Mouse (Mus musculus) MEL (cell line): ENCODE data around the gene Nubp2. TPM values are rescaled to one million over a fixed set of nuclear protein-coding genes. Genes with fewer than 3 reads are reported as not detected.

Experiments used
- polyA plus RNA-seq, 2 experiments: library from polyadenylated mRNA; stranded (reverse) in 1 of 2; unstranded in 1 of 2; fragments of >175 nt in 1 of 2; fragments of >200 nt in 1 of 2; gene quantifications; 2 replicates each; pipeline versions ENCODE4 v1.2.1 to v1.2.4; 2012; ENCODE audit warnings: low replicate concordance in 2 of 2, low read depth in 1 of 2; ENCODE audit not compliant: insufficient read length in 2 of 2, insufficient read depth in 1 of 2, missing spikeins in 1 of 2
- total RNA-seq: library from RNA; depleted of rRNA; stranded (reverse); fragments of 300-350 nt; gene quantifications from 2 replicates; pipeline ENCODE4 v1.2.3, GENCODE M21; 2012; rRNA removed

Gene Nubp2
- total and polyA plus RNA-seq, 3 experiments: 141 to 191 TPM; not detected in 1

Other genes with a start within 250 kb of the Nubp2 start
- gene Slc9a3r2, start 236.0 kb downstream of the Nubp2 start, total RNA-seq: 0.75 and 0.96 TPM in 2 replicates
- 1 to 10 TPM in 1 of 2 experiments, not detected in 1; 3.5 TPM for gene Slc9a3r2, start 236.0 kb downstream of the Nubp2 start, polyA plus RNA-seq
- gene Npw, start 227.9 kb downstream of the Nubp2 start, total RNA-seq: not detected in 2 replicates
- gene Npw, start 227.9 kb downstream of the Nubp2 start, polyA plus RNA-seq: not detected
- 21.9 and 22.2 TPM in 2 replicates for gene Zfp598, start 216.7 kb downstream of the Nubp2 start, total RNA-seq
- 10 to 100 TPM; 59.0 to 80.4 TPM for gene Zfp598, start 216.7 kb downstream of the Nubp2 start, polyA plus RNA-seq
- gene Syngr3, start 196.4 kb downstream of the Nubp2 start, total RNA-seq: 0.15 TPM in 1 of 2 replicates, not detected in the other
- gene Syngr3, start 196.4 kb downstream of the Nubp2 start, polyA plus RNA-seq: under 1 TPM in 1 of 2 experiments, not detected in 1; 0.68 TPM
- 78.6 and 86.8 TPM in 2 replicates for gene Gfer, start 190.2 kb downstream of the Nubp2 start, total RNA-seq
- 10 to 100 TPM in 1 of 2 experiments, not detected in 1; 83.0 TPM for gene Gfer, start 190.2 kb downstream of the Nubp2 start, polyA plus RNA-seq
- 0.39 and 0.62 TPM in 2 replicates for gene Noxo1, start 190.1 kb downstream of the Nubp2 start, total RNA-seq
- gene Noxo1, start 190.1 kb downstream of the Nubp2 start, polyA plus RNA-seq: 1 to 10 TPM in 1 of 2 experiments, not detected in 1; 2.4 TPM
- gene Tbl3, start 178.7 kb downstream of the Nubp2 start, total RNA-seq: 102 and 103 TPM in 2 replicates
- 100 to 1,000 TPM in 1 of 2 experiments, not detected in 1; 111 TPM for gene Tbl3, start 178.7 kb downstream of the Nubp2 start, polyA plus RNA-seq
- gene Rnf151, start 168.3 kb downstream of the Nubp2 start, total RNA-seq: 0.23 and 0.26 TPM in 2 replicates
- under 1 TPM in 1 of 2 experiments, not detected in 1; 0.40 TPM for gene Rnf151, start 168.3 kb downstream of the Nubp2 start, polyA plus RNA-seq
- gene Rps2, start 168.2 kb downstream of the Nubp2 start, total RNA-seq: 3,755 and 4,516 TPM in 2 replicates
- 1,000 to 10,000 TPM in 1 of 2 experiments, not detected in 1; 1,852 TPM for gene Rps2, start 168.2 kb downstream of the Nubp2 start, polyA plus RNA-seq
- 258 and 292 TPM in 2 replicates for gene Ndufb10, start 161.9 kb downstream of the Nubp2 start, total RNA-seq
- gene Ndufb10, start 161.9 kb downstream of the Nubp2 start, polyA plus RNA-seq: 100 to 1,000 TPM in 1 of 2 experiments, not detected in 1; 230 TPM
- gene Rpl3l, start 158.5 kb downstream of the Nubp2 start, total RNA-seq: 0.12 and 0.13 TPM in 2 replicates
- gene Rpl3l, start 158.5 kb downstream of the Nubp2 start, polyA plus RNA-seq: under 1 TPM in 1 of 2 experiments, not detected in 1; 0.24 TPM
- gene Msrb1, start 149.7 kb downstream of the Nubp2 start, total RNA-seq: 27.0 and 31.9 TPM in 2 replicates
- gene Msrb1, start 149.7 kb downstream of the Nubp2 start, polyA plus RNA-seq: 10 to 100 TPM in 1 of 2 experiments, not detected in 1; 58.6 TPM
- gene Hs3st6, start 133.4 kb downstream of the Nubp2 start, total RNA-seq: not detected in 2 replicates
- gene Hs3st6, start 133.4 kb downstream of the Nubp2 start, polyA plus RNA-seq: not detected
- 0.15 TPM in 1 of 2 replicates, not detected in the other for gene Meiob, start 82.1 kb downstream of the Nubp2 start, total RNA-seq
- gene Meiob, start 82.1 kb downstream of the Nubp2 start, polyA plus RNA-seq: under 1 TPM in 1 of 2 experiments, not detected in 1; 0.11 TPM
- 32.3 and 49.6 TPM in 2 replicates for gene Hagh, start 46.2 kb downstream of the Nubp2 start, total RNA-seq
- gene Hagh, start 46.2 kb downstream of the Nubp2 start, polyA plus RNA-seq: 10 to 100 TPM in 1 of 2 experiments, not detected in 1; 37.5 TPM
- gene Fahd1, start 36.0 kb downstream of the Nubp2 start, total RNA-seq: 2.0 and 2.7 TPM in 2 replicates
- gene Fahd1, start 36.0 kb downstream of the Nubp2 start, polyA plus RNA-seq: 1 to 10 TPM in 1 of 2 experiments, not detected in 1; 4.7 TPM
- gene Igfals, start 20.4 kb downstream of the Nubp2 start, total RNA-seq: not detected in 2 replicates
- gene Igfals, start 20.4 kb downstream of the Nubp2 start, polyA plus RNA-seq: under 1 TPM in 1 of 2 experiments, not detected in 1; 0.04 TPM
- gene Spsb3, start 294 bp upstream of the Nubp2 start, total RNA-seq: 27.2 and 34.5 TPM in 2 replicates
- gene Spsb3, start 294 bp upstream of the Nubp2 start, polyA plus RNA-seq: 10 to 100 TPM in 1 of 2 experiments, not detected in 1; 30.2 TPM
- 19.5 and 26.8 TPM in 2 replicates for gene Eme2, start 8.7 kb upstream of the Nubp2 start, total RNA-seq
- gene Eme2, start 8.7 kb upstream of the Nubp2 start, polyA plus RNA-seq: 10 to 100 TPM in 1 of 2 experiments, not detected in 1; 15.1 TPM
- gene Mrps34, start 8.8 kb upstream of the Nubp2 start, total RNA-seq: 60.1 and 74.8 TPM in 2 replicates
- 10 to 100 TPM in 1 of 2 experiments, not detected in 1; 82.0 TPM for gene Mrps34, start 8.8 kb upstream of the Nubp2 start, polyA plus RNA-seq
- gene Nme3, start 10.2 kb upstream of the Nubp2 start, total RNA-seq: 24.4 and 29.1 TPM in 2 replicates
- 10 to 100 TPM in 1 of 2 experiments, not detected in 1; 22.1 TPM for gene Nme3, start 10.2 kb upstream of the Nubp2 start, polyA plus RNA-seq
- 16.9 and 22.8 TPM in 2 replicates for gene Mapk8ip3, start 50.6 kb upstream of the Nubp2 start, total RNA-seq
- 10 to 100 TPM in 1 of 2 experiments, not detected in 1; 44.5 TPM for gene Mapk8ip3, start 50.6 kb upstream of the Nubp2 start, polyA plus RNA-seq
- 31.7 and 35.5 TPM in 2 replicates for gene Jpt2, start 74.3 kb upstream of the Nubp2 start, total RNA-seq
- gene Jpt2, start 74.3 kb upstream of the Nubp2 start, polyA plus RNA-seq: 10 to 100 TPM in 1 of 2 experiments, not detected in 1; 40.9 TPM
- 2.4 TPM in 2 replicates for gene Cramp1l, start 129.4 kb upstream of the Nubp2 start, total RNA-seq
- gene Cramp1l, start 129.4 kb upstream of the Nubp2 start, polyA plus RNA-seq: 1 to 10 TPM in 1 of 2 experiments, not detected in 1; 5.1 TPM
- 3.4 and 4.3 TPM in 2 replicates for gene Ift140, start 129.7 kb upstream of the Nubp2 start, total RNA-seq
- 1 to 10 TPM in 1 of 2 experiments, not detected in 1; 9.0 TPM for gene Ift140, start 129.7 kb upstream of the Nubp2 start, polyA plus RNA-seq
- gene Tmem204, start 197.2 kb upstream of the Nubp2 start, total RNA-seq: not detected in 2 replicates
- gene Tmem204, start 197.2 kb upstream of the Nubp2 start, polyA plus RNA-seq: under 1 TPM in 1 of 2 experiments, not detected in 1; 0.10 TPM
- gene Telo2, start 229.6 kb upstream of the Nubp2 start, total RNA-seq: 15.3 and 20.0 TPM in 2 replicates
- 10 to 100 TPM in 1 of 2 experiments, not detected in 1; 20.9 TPM for gene Telo2, start 229.6 kb upstream of the Nubp2 start, polyA plus RNA-seq
- gene Ptx4, start 234.4 kb upstream of the Nubp2 start, total RNA-seq: not detected in 2 replicates
- not detected for gene Ptx4, start 234.4 kb upstream of the Nubp2 start, polyA plus RNA-seq
- 9.8 and 10.9 TPM in 2 replicates for gene Clcn7, start 247.0 kb upstream of the Nubp2 start, total RNA-seq
- gene Clcn7, start 247.0 kb upstream of the Nubp2 start, polyA plus RNA-seq: 10 to 100 TPM in 1 of 2 experiments, not detected in 1; 16.4 TPM